Mouse (Mus musculus) intestine, postnatal 0 days (tissue): ENCODE measurements around the gene Arhgap15. TPM values are rescaled to one million over a fixed set of nuclear protein-coding genes. Genes with fewer than 3 reads are reported as not detected.

Experiments used
- ATAC-seq: fragments of 200-750 bp; cut with Nextera tagmentation; 2 replicates; pipeline ENCODE4 v1.8.0; 2017; ENCODE audit warnings: mild to moderate bottlenecking, moderate TSS enrichment, moderate library complexity
- H3K27ac ChIP-seq: fragments of 300-500 bp; sonication (generic); 2 replicates; pipeline ENCODE4 v1.5.1; 2014; ENCODE audit warnings: mild to moderate bottlenecking, low read depth, low read length, moderate library complexity
- H3K27me3 ChIP-seq: fragments of 300-500 bp; sonication (generic); replicated peaks from 2 replicates; pipeline ENCODE4 v1.6.1; 2014; ENCODE audit warnings: low read length, mixed read lengths; ENCODE audit not compliant: control insufficient read depth, insufficient read depth
- H3K36me3 ChIP-seq: fragments of 300-500 bp; sonication (generic); 2 replicates; pipeline ENCODE4 v1.6.1; 2014; ENCODE audit warnings: mild to moderate bottlenecking, moderate library complexity; ENCODE audit not compliant: control insufficient read depth, insufficient read depth
- H3K4me1 ChIP-seq: fragments of 300-500 bp; sonication (generic); replicated peaks from 2 replicates; pipeline ENCODE4 v1.6.1; 2014; ENCODE audit warnings: antibody characterized with exemption, low read length, mixed read lengths; ENCODE audit not compliant: control insufficient read depth, insufficient read depth
- H3K4me2 ChIP-seq: fragments of 300-500 bp; sonication (generic); replicated peaks from 2 replicates; pipeline ENCODE4 v1.6.1; 2014; ENCODE audit warnings: low read depth, mild to moderate bottlenecking, moderate library complexity
- H3K4me3 ChIP-seq: fragments of 300-500 bp; sonication (generic); 2 replicates; pipeline ENCODE4 v1.5.1; 2014; ENCODE audit warnings: low read depth, low read length
- H3K9ac ChIP-seq: fragments of 300-500 bp; sonication (generic); 2 replicates; pipeline ENCODE4 v1.6.1; 2014; ENCODE audit warnings: mild to moderate bottlenecking, low read depth, low read length
- H3K9me3 ChIP-seq: fragments of 300-500 bp; sonication (generic); 2 replicates; pipeline ENCODE4 v1.6.1; 2016; ENCODE audit warnings: mixed run types; ENCODE audit not compliant: control insufficient read depth
- CTCF ChIP-seq: sonication (generic); IDR thresholded peaks from 2 replicates; pipeline ENCODE4 v1.5.1; 2016; ENCODE audit warnings: low read depth, mild to moderate bottlenecking, control low read depth, antibody characterized with exemption, moderate library complexity
- WGBS: fragments of 180-500 bp; shearing (Covaris S2); extraction: QIAGEN DNeasy Blood & Tissue Kit; methylation state at CpG from one replicate; pipeline ENCODE4 v1.1.7; 2014; 5-methylcytosine and 5-hydroxymethylcytosine counted together
- polyA plus RNA-seq: library from polyadenylated mRNA; unstranded; fragments of >200 nt; fragmentation: Nextera tagmentation; extraction: Ambion mirVana; gene quantifications from 2 replicates; pipeline ENCODE4 v1.2.1, GENCODE M21; 2015

Arhgap15 gene
- polyA plus RNA-seq, 1 experiment from 2014 or later: 0.80 TPM

DNA sequence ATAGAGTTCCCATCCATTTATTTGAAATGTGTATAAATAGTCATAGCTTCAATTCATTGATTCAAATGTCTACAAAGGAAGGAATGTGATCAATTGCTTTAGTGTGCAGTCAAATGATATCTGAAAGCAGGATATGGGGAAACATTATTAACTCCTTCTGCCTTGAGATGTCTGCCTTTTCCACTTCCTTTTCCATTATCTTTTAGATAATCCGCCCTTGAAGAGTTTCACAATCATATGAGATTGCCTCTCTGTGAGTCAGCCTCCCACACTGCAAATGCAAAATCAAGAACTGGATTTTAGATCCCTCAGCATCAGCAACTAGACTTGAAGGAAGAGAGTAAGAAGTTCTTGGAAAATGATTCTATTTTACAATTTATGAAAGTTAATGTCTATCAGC is 276.1 kb downstream of the Arhgap15 start:
- Histone ChIP-seq H3K4me2 (no peak overlapping the region), H3K27me3 (no peaks in the 10 kb centered on the region), H3K4me1 (no peaks in the 10 kb centered on the region), H3K4me3 (no peak overlapping the region), H3K27ac (no peak overlapping the region), H3K9me3 (no peaks in the 10 kb centered on the region), H3K9ac (no peak overlapping the region), H3K36me3 (no peaks in the 10 kb centered on the region)
- TF ChIP-seq CTCF: no peak
- WGBS: 36% methylated on average over 1 of the region's 1 CpGs
- ATAC-seq: no peak

DNA sequence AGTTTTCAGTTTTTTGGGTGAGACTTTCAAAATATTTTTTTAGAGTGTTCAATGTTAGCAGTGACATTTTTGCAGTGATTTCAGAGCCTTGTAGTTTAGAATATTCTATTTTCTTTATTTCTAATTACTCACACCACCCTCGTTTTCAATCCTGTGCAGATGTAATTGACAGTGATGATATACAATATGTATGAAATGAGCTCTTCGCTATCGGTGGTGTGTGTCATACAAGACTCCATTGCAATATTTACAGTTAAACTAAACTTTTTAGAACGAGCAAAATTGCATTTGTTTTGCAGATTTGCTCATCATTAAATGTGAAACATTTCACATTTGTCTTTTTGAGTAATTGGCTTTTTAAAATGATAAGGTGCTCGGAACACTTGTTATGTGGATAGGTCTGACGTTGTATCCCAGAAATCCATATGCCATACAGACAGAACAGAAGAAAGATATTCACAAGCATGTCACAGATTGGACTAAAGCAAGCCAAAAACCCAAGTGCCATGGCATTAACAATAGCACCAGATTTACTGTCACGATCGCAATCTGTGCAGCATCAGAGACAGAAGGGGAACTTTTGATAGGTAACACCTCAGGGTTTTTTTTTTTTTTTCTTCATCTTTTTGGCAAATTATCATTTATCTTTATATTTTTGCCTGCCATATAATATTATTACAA is 280.6 kb downstream of the Arhgap15 start:
- Histone ChIP-seq H3K9me3 (no peaks in the 10 kb centered on the region), H3K27ac (no peak overlapping the region)
- ATAC-seq: no peak

DNA sequence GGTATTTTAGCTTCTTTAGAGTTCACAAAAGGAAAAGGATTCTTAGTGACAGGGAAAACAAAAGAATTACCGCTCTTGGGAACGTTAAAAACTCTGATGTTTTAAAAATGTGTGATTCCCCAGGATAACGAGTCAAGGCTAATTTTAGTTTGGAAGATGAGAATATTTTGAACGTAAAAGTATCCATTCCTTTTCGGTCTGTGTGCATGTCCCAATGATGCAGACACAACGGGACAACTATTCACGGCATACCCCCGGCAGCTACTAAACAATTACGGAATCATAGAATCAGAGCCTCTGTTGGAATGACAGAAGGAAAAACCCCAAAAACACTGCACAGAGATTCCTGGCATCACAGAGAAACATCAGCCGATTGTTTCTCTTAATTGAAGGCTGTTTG is 281.2 kb downstream of the Arhgap15 start:
- Histone ChIP-seq H3K4me2 (no peak overlapping the region), H3K4me1 (no peaks in the 10 kb centered on the region), H3K4me3 (no peak overlapping the region), H3K36me3 (no peaks in the 10 kb centered on the region), H3K27ac (no peak overlapping the region), H3K27me3 (no peaks in the 10 kb centered on the region), H3K9me3 (no peaks in the 10 kb centered on the region), H3K9ac (no peak overlapping the region)
- 89% methylated on average over 10 of the region's 10 CpGs for WGBS
- no peak for ATAC-seq
- TF ChIP-seq CTCF: no peak

More for the DNA sequence above, 280.6 kb downstream of the Arhgap15 start:
- Histone ChIP-seq H3K4me2 (no peak overlapping the region), H3K4me1 (no peaks in the 10 kb centered on the region), H3K36me3 (no peaks in the 10 kb centered on the region), H3K9ac (no peak overlapping the region), H3K27me3 (no peaks in the 10 kb centered on the region), H3K4me3 (no peak overlapping the region)
- 80% methylated on average over 8 of the region's 8 CpGs for WGBS
- no peak for TF ChIP-seq CTCF

DNA sequence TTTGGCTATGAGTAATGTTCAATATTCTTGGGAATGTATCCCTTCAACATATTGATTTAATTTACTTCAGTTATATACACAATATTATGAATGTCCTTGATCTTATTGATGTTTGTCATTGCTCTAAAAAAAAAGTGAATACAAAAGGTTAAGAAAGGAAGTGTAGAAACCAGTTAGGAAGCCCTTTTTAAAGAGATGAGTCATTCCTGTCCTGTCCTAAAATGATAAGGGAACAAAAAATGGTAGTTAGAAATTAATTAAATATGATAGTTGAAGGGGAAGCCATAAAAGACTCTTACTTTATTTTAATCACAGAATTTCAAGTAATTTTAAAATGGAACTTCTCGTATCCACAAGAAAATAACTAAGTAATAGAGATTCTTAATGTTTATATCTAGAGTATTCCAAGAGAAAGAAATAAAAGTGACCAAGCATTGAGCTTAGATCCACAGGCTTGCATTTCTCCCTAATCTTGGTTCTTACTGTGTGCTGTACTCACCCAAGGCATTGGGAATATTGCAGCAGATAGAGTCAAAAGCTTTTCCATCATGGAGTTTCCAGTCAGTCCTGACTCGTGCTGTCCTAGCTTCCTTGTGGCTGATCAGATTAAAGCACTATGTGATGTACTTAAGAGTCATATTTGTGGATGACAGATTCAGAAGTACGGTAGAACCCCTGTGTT is 291.0 kb downstream of the Arhgap15 start:
- Histone ChIP-seq H3K36me3 (no peaks in the 10 kb centered on the region), H3K9me3 (no peaks in the 10 kb centered on the region), H3K4me1 (no peaks in the 10 kb centered on the region), H3K9ac (no peak overlapping the region), H3K27me3 (no peaks in the 10 kb centered on the region), H3K4me2 (no peak overlapping the region), H3K4me3 (no peak overlapping the region), H3K27ac (no peak overlapping the region)
- 72% methylated on average over 3 of the region's 3 CpGs for WGBS
- TF ChIP-seq CTCF: no peak
- ATAC-seq: no peak

DNA sequence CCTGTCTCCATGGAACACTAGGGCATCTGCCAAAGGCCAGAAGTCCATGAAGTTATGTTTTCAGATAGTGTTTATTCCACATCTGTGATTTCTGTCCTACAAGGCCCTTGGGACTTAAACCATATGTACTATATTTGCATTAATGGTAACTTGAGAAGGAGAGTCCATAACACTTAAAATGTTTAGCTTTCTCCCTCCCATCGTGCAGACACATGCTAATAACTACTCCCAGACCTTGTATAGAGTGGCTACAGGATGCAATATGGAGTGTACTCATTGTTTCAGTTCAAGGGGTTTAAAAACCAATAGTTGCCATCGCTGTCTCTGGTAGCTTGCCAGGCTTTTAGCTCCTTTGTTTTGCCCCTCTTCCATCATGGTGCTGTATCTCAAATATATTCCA is 295.5 kb downstream of the Arhgap15 start:
- ATAC-seq: no peak
- 51% methylated on average over 2 of the region's 2 CpGs for WGBS
- Histone ChIP-seq H3K9ac (no peak overlapping the region), H3K4me1 (no peaks in the 10 kb centered on the region), H3K27me3 (no peaks in the 10 kb centered on the region), H3K36me3 (no peaks in the 10 kb centered on the region), H3K4me3 (no peak overlapping the region), H3K4me2 (no peak overlapping the region), H3K9me3 (no peaks in the 10 kb centered on the region), H3K27ac (no peak overlapping the region)
- TF ChIP-seq CTCF: no peak

DNA sequence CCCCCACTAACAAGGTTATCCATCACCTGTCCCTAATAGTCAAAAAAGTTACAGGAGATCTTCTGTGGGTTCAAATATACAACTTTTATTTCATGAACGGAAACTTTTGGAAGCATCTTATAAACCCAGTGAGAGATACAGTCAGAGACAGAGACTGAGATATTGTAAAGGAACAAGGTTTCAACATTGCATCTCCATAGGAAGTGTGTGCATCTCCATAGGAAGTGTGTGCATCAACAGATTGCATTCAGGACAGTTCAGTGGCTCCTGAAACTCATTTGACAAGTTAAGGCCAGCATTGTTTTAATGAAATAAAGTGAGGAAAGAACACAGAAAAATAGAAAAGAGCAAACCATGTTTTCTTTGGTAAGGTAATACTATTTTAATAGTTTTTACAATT is 296.0 kb downstream of the Arhgap15 start:
- no peaks in the 10 kb centered on the region for H3K27me3 ChIP-seq
- no peaks in the 10 kb centered on the region for H3K4me1 ChIP-seq
- TF ChIP-seq CTCF: no peak
- no peak overlapping the region for H3K4me3 ChIP-seq
- no peak for ATAC-seq
- 76% methylated on average over 1 of the region's 1 CpGs for WGBS
- no peaks in the 10 kb centered on the region for H3K36me3 ChIP-seq
- H3K9ac ChIP-seq: no peak overlapping the region
- H3K9me3 ChIP-seq: no peaks in the 10 kb centered on the region
- H3K4me2 ChIP-seq: no peak overlapping the region
- H3K27ac ChIP-seq: no peak overlapping the region
